Mouse (Mus musculus) CH12.LX (cell line): ENCODE results near the gene Stk32c. TPM values are rescaled to one million over a fixed set of nuclear protein-coding genes. Genes with fewer than 3 reads are reported as not detected.

ENCODE experiments used
- DNase-seq: peaks from one replicate; pipeline ENCODE4 v3.0.0-alpha.2; 2013; ENCODE audit errors: extremely low read depth
- H3K27ac ChIP-seq: 2 replicates; pipeline ENCODE4 v1.5.1; 2012; ENCODE audit warnings: low read depth, mild to moderate bottlenecking, control low read depth, moderate library complexity; ENCODE audit not compliant: insufficient read depth
- H3K27me3 ChIP-seq: replicated peaks from 2 replicates; pipeline ENCODE3; 2012; ENCODE audit warnings: inconsistent platforms
- H3K36me3 ChIP-seq, 2 experiments: replicated peaks in 1 of 2; 2 replicates each; pipeline versions ENCODE3 to v1.6.1; 2012; ENCODE audit warnings: inconsistent platforms in 1 of 2, low read length in 1 of 2, mild to moderate bottlenecking in 1 of 2, mixed read lengths in 1 of 2, moderate library complexity in 1 of 2; ENCODE audit not compliant: control insufficient read depth in 1 of 2, insufficient read depth in 1 of 2
- H3K4me1 ChIP-seq, 2 experiments: 2 replicates each; pipeline ENCODE4 v1.6.1; 2012; ENCODE audit warnings: inconsistent platforms in 1 of 2, moderate library complexity in 1 of 2; ENCODE audit not compliant: insufficient read depth in 2 of 2, control insufficient read depth in 1 of 2
- H3K4me2 ChIP-seq: 2 replicates; pipeline ENCODE4 v1.6.1; 2012; ENCODE audit warnings: low read depth, mild to moderate bottlenecking, control low read depth; ENCODE audit not compliant: poor library complexity, insufficient read depth, severe bottlenecking
- H3K4me3 ChIP-seq, 3 experiments: fragments of 150-350 bp in 1 of 3; sonication (generic) in 1 of 3; replicated peaks in 1 of 3; 2 replicates each; pipeline versions ENCODE3 to v1.5.1; 2011 to 2012; ENCODE audit warnings: low read depth in 2 of 3, low read length in 2 of 3, mild to moderate bottlenecking in 2 of 3, moderate library complexity in 2 of 3, control low read depth in 1 of 3, improper control_type of control experiment in 1 of 3, inconsistent platforms in 1 of 3, mixed read lengths in 1 of 3; ENCODE audit not compliant: poor library complexity in 1 of 3
- H3K79me2 ChIP-seq: replicated peaks from 2 replicates; pipeline ENCODE4 v1.6.1; 2012; ENCODE audit warnings: mild to moderate bottlenecking, moderate library complexity; ENCODE audit not compliant: control insufficient read depth, poor library complexity, insufficient read depth, severe bottlenecking; ENCODE audit errors: extremely low read depth
- H3K9ac ChIP-seq: 2 replicates; pipeline ENCODE4 v1.6.1; 2012; ENCODE audit warnings: low read depth, mild to moderate bottlenecking, control low read depth, moderate library complexity; ENCODE audit not compliant: insufficient read depth
- H3K9me3 ChIP-seq: replicated peaks from 2 replicates; pipeline ENCODE3; 2012; ENCODE audit warnings: low read length, inconsistent platforms, mixed read lengths
- CTCF ChIP-seq, 2 experiments: IDR thresholded peaks in 1 of 2; conservative IDR thresholded peaks in 1 of 2; 2 replicates each; pipeline ENCODE4 v1.5.1; 2011 to 2012; ENCODE audit warnings: low read depth in 2 of 2, low read length in 2 of 2, improper control_type of control experiment in 1 of 2, inconsistent platforms in 1 of 2, mild to moderate bottlenecking in 1 of 2, moderate library complexity in 1 of 2
- E2F4 ChIP-seq: IDR thresholded peaks from 2 replicates; pipeline ENCODE4 v1.6.1; 2011; ENCODE audit warnings: low read depth, low read length, improper control_type of control experiment; ENCODE audit not compliant: insufficient replicate concordance
- EP300 ChIP-seq: IDR thresholded peaks from 2 replicates; pipeline ENCODE4 v1.6.1; 2011; ENCODE audit warnings: low read length, improper control_type of control experiment
- GABPA ChIP-seq: IDR thresholded peaks from 2 replicates; pipeline ENCODE4 v1.6.1; 2012; ENCODE audit warnings: low read depth, low read length, improper control_type of control experiment, inconsistent platforms; ENCODE audit not compliant: insufficient replicate concordance
- HCFC1 ChIP-seq: IDR thresholded peaks from 2 replicates; pipeline ENCODE4 v1.6.1; 2012; ENCODE audit warnings: low read depth, mild to moderate bottlenecking, inconsistent platforms, low read length, improper control_type of control experiment
- IRF4 ChIP-seq: IDR thresholded peaks from 2 replicates; pipeline ENCODE4 v1.6.1; 2014; ENCODE audit warnings: low read depth, mild to moderate bottlenecking, inconsistent platforms, low read length, improper control_type of control experiment
- KAT2A ChIP-seq: IDR thresholded peaks from 2 replicates; pipeline ENCODE4 v1.6.1; 2012; ENCODE audit warnings: low read length, improper control_type of control experiment, inconsistent platforms; ENCODE audit not compliant: insufficient replicate concordance
- MAFK ChIP-seq: IDR thresholded peaks from 2 replicates; pipeline ENCODE4 v1.6.1; 2011; ENCODE audit warnings: low read length, improper control_type of control experiment; ENCODE audit not compliant: insufficient replicate concordance
- MAX ChIP-seq: IDR thresholded peaks from 2 replicates; pipeline ENCODE4 v1.6.1; 2011; ENCODE audit warnings: low read length, improper control_type of control experiment
- MAZ ChIP-seq: IDR thresholded peaks from 2 replicates; pipeline ENCODE4 v1.6.1; 2012; ENCODE audit warnings: low read depth, mild to moderate bottlenecking, inconsistent platforms, low read length, improper control_type of control experiment, moderate library complexity
- MYC ChIP-seq: IDR thresholded peaks from 2 replicates; pipeline ENCODE4 v1.6.1; 2011; ENCODE audit warnings: low read depth, mild to moderate bottlenecking, improper control_type of control experiment, low read length
- SMC3 ChIP-seq: IDR thresholded peaks from 2 replicates; pipeline ENCODE4 v1.6.1; 2011; ENCODE audit warnings: low read depth, low read length, improper control_type of control experiment
- USF1 ChIP-seq: IDR thresholded peaks from 2 replicates; pipeline ENCODE4 v1.6.1; 2014; ENCODE audit warnings: low read depth, mild to moderate bottlenecking, inconsistent platforms, low read length, improper control_type of control experiment
- USF2 ChIP-seq: conservative IDR thresholded peaks from 2 replicates; pipeline ENCODE4 v1.6.1; 2011; ENCODE audit warnings: low read depth, low read length, improper control_type of control experiment
- ZC3H11A ChIP-seq: IDR thresholded peaks from 2 replicates; pipeline ENCODE4 v1.6.1; 2012; ENCODE audit warnings: low read depth, mild to moderate bottlenecking, inconsistent platforms, low read length, improper control_type of control experiment
- ZKSCAN1 ChIP-seq: IDR thresholded peaks from 2 replicates; pipeline ENCODE4 v1.6.1; 2012; ENCODE audit warnings: low read depth, inconsistent platforms, low read length, improper control_type of control experiment, borderline replicate concordance
- ZNF384 ChIP-seq: IDR thresholded peaks from 2 replicates; pipeline ENCODE4 v1.6.1; 2012; ENCODE audit warnings: low read depth, low read length, improper control_type of control experiment, inconsistent platforms
- dilution Hi-C: fragments of 300-500 bp; cut with MboI; formaldehyde crosslinking; loops from 2 replicates; pipeline ENCODE4 v1.14.3; 2020; ENCODE audit warnings: low sequenced_read_pairs; ENCODE audit not compliant: extremely low pct_unique_long_range_greater_than_20kb, extremely low pct_ligation_motif_present
- in situ Hi-C: fragments of 300-500 bp; cut with MboI; formaldehyde crosslinking; loops from 3 replicates; pipeline ENCODE4 v1.14.3; 2019; ENCODE audit warnings: low sequenced_read_pairs, low pct_ligation_motif_present, low pct_unique_long_range_greater_than_20kb, mixed read lengths
- polyA plus RNA-seq: library from polyadenylated mRNA; unstranded; fragments of >175 nt; gene quantifications from 2 replicates; pipeline ENCODE4 v1.2.1, GENCODE M21; 2012; ENCODE audit warnings: low read depth; ENCODE audit not compliant: insufficient read length
- total RNA-seq, 2 experiments: library from RNA; depleted of rRNA; stranded (reverse); fragments of 300-350 nt in 1 of 2; fragments of >200 nt in 1 of 2; gene quantifications; 2 replicates each; pipeline ENCODE4 v1.2.3; 2012 to 2014

Gene Stk32c
- total and polyA plus RNA-seq, 3 experiments = not detected

GRCm38 (mm10) chr7:139126549-139126948 is 86.6 kb downstream of the Stk32c start:
- no peak for TF ChIP-seq USF1
- TF ChIP-seq SMC3 = no peak
- TF ChIP-seq KAT2A = no peak
- no peak for TF ChIP-seq MYC
- no peak for TF ChIP-seq MAX
- peaks cover 59% of the 10 kb centered on the region for H3K27me3 ChIP-seq
- no peaks in the 10 kb centered on the region for H3K4me1 ChIP-seq
- dilution Hi-C loops (no loop called here), in situ Hi-C loops (loop anchor here (5.0 kb wide), 1 partner anchor 76 kb away; no protein-coding TSS in a partner anchor)
- H3K9ac ChIP-seq = no peak overlapping the region
- H3K36me3 ChIP-seq = no peaks in the 10 kb centered on the region
- H3K9me3 ChIP-seq = no peaks in the 10 kb centered on the region
- no peak overlapping the region for H3K4me2 ChIP-seq
- no peak overlapping the region for H3K27ac ChIP-seq
- no peak for DNase-seq
- no peak overlapping the region for H3K4me3 ChIP-seq
- no peaks in the 10 kb centered on the region for H3K79me2 ChIP-seq

- H3K36me3 ChIP-seq = no peaks in the 10 kb centered on the region
- TF ChIP-seq HCFC1 (no peak), ZC3H11A (no peak), ZKSCAN1 (no peak), USF2 (no peak), MAFK (no peak), EP300 (no peak), CTCF (conservative IDR thresholded peaks at IDR 0.05 in 1 of 2, IDR thresholded peaks at IDR 0.05 in 1 of 2; ENCODE audit: low read depth in 2 of 2, low read length in 2 of 2) (no peak), GABPA (no peak)
- no peak for DNase-seq
- H3K79me2 ChIP-seq = no peaks in the 10 kb centered on the region
- no peak overlapping the region for H3K27ac ChIP-seq
- no peak overlapping the region for H3K9ac ChIP-seq
- H3K27me3 ChIP-seq = peaks cover 58% of the 10 kb centered on the region
- dilution Hi-C loops = no loop called here
- H3K9me3 ChIP-seq = no peaks in the 10 kb centered on the region
- H3K4me1 ChIP-seq = no peaks in the 10 kb centered on the region
- H3K4me3 ChIP-seq = no peak overlapping the region
- no peak overlapping the region for H3K4me2 ChIP-seq
- in situ Hi-C loops = loop anchor here (5.0 kb wide), 1 partner anchor 76 kb away; no protein-coding TSS in a partner anchor
Observed at GRCm38 (mm10) chr7:139125881-139126280, 87.2 kb downstream of the Stk32c start.

- Histone ChIP-seq H3K27me3 (peaks cover 45% of the 10 kb centered on the region), H3K4me2 (no peak overlapping the region), H3K79me2 (no peaks in the 10 kb centered on the region), H3K27ac (no peak overlapping the region), H3K9ac (no peak overlapping the region), H3K36me3 (no peaks in the 10 kb centered on the region), H3K4me1 (no peaks in the 10 kb centered on the region), H3K4me3 (no peak overlapping the region), H3K9me3 (no peaks in the 10 kb centered on the region)
- no peak for DNase-seq
- dilution Hi-C loops = no loop called here
- TF ChIP-seq ZKSCAN1 = no peak
- no peak for TF ChIP-seq E2F4
- TF ChIP-seq CTCF (conservative IDR thresholded peaks at IDR 0.05 in 1 of 2, IDR thresholded peaks at IDR 0.05 in 1 of 2; ENCODE audit: low read depth in 2 of 2, low read length in 2 of 2) = no peak
- TF ChIP-seq ZNF384 = no peak
- no peak for TF ChIP-seq ZC3H11A
- no peak for TF ChIP-seq USF1
- no peak for TF ChIP-seq MAZ
- no peak for TF ChIP-seq IRF4
- in situ Hi-C loops = loop anchor here (25.0 kb wide), 1 partner anchor 368 kb away; no protein-coding TSS in a partner anchor
Observed at GRCm38 (mm10) chr7:139119775-139120153, 93.3 kb downstream of the Stk32c start.
